ENCODE assay signal across 8 mouse cellular contexts in genomic region chr13:44502612-44503256, GRCm38 (mm10).
A peak's percentile ranks its signal among the peaks of the same experiment; 100 is the strongest.
DNase-seq lines count a peak whose midpoint lies in the region; ATAC-seq and TF ChIP-seq lines count a peak whose summit lies in the region.

No protein-coding gene starts in this region.

- no peak overlapping the region for H3K4me2 ChIP-seq in heart, embryonic 16.5 days (ENCODE audit: low read depth, low read length)
- H3K4me2 ChIP-seq in kidney, embryonic 15.5 days: no peak overlapping the region
- no peak overlapping the region for H3K4me2 ChIP-seq in hindbrain, embryonic 16.5 days (ENCODE audit: low read length)

- no peaks in the 10 kb centered on the region for H3K9me3 ChIP-seq in heart, embryonic 16.5 days (replicated peaks; ENCODE audit: control insufficient read depth, low read length)
- H3K9me3 ChIP-seq in kidney, embryonic 15.5 days (replicated peaks): no peaks in the 10 kb centered on the region
- H3K9me3 ChIP-seq in hindbrain, embryonic 16.5 days (ENCODE audit: control insufficient read depth, low read length): no peaks in the 10 kb centered on the region

- H3K36me3 ChIP-seq in heart, embryonic 16.5 days (ENCODE audit: control insufficient read depth, insufficient read depth): no peaks in the 10 kb centered on the region
- no peaks in the 10 kb centered on the region for H3K36me3 ChIP-seq in kidney, embryonic 15.5 days
- no peaks in the 10 kb centered on the region for H3K36me3 ChIP-seq in testis, adult 2 months (ENCODE audit: control insufficient read depth, insufficient read depth, low read length)
- H3K36me3 ChIP-seq in hindbrain, embryonic 16.5 days (ENCODE audit: control insufficient read depth, insufficient read depth, low read length): no peaks in the 10 kb centered on the region

- WGBS in heart, embryonic 16.5 days: 50% methylated on average over 10 of the region's 10 CpGs
- 54% methylated on average over 10 of the region's 10 CpGs for WGBS in kidney, embryonic 15.5 days
- WGBS in hindbrain, embryonic 16.5 days: 70% methylated on average over 10 of the region's 10 CpGs

- no peaks in the 10 kb centered on the region for H3K27me3 ChIP-seq in heart, embryonic 16.5 days (ENCODE audit: control insufficient read depth, insufficient read depth, low read length)
- no peaks in the 10 kb centered on the region for H3K27me3 ChIP-seq in kidney, embryonic 15.5 days
- H3K27me3 ChIP-seq in testis, adult 2 months (ENCODE audit: control insufficient read depth, insufficient read depth, low read length): no peaks in the 10 kb centered on the region
- no peaks in the 10 kb centered on the region for H3K27me3 ChIP-seq in hindbrain, embryonic 16.5 days (replicated peaks; ENCODE audit: control insufficient read depth, insufficient read depth, low read length)

- ATAC-seq in heart, embryonic 16.5 days (replicated peaks; ENCODE audit: extremely low read depth, insufficient read depth, low FRiP score): no peak
- ATAC-seq in kidney, embryonic 15.5 days (replicated peaks; ENCODE audit: low FRiP score): no peak
- no peak for ATAC-seq in hindbrain, embryonic 16.5 days

- peak overlapping the region; percentile 15; the same call in 1 of the 2 replicates for H3K9ac ChIP-seq in heart, embryonic 16.5 days (ENCODE audit: low read length)
- no peak overlapping the region for H3K9ac ChIP-seq in kidney, embryonic 15.5 days
- no peak overlapping the region for H3K9ac ChIP-seq in hindbrain, embryonic 16.5 days (ENCODE audit: low read depth, low read length)

- no peak overlapping the region for H3K4me3 ChIP-seq in heart, embryonic 16.5 days (ENCODE audit: low read length)
- H3K4me3 ChIP-seq in kidney, embryonic 15.5 days (replicated peaks): no peak overlapping the region
- no peak overlapping the region for H3K4me3 ChIP-seq in testis, adult 2 months (ENCODE audit: control insufficient read depth, low read depth, low read length)
- no peak overlapping the region for H3K4me3 ChIP-seq in hindbrain, embryonic 16.5 days (ENCODE audit: low read length)

- TF ChIP-seq CTCF in testis, adult 2 months (IDR thresholded peaks at IDR 0.05; ENCODE audit: control insufficient read depth, insufficient read depth, insufficient replicate concordance, low read depth, low read length): no peak

- peak overlapping the region; percentile 62 for H3K27ac ChIP-seq in heart, embryonic 16.5 days (ENCODE audit: low read length)
- peak overlapping the region; percentile 76 for H3K27ac ChIP-seq in kidney, embryonic 15.5 days
- H3K27ac ChIP-seq in testis, adult 2 months (ENCODE audit: control insufficient read depth, insufficient read depth, low read depth, low read length): peak overlapping the region; percentile 70; the same call in 1 of the 2 replicates
- H3K27ac ChIP-seq in hindbrain, embryonic 16.5 days (ENCODE audit: low read depth, low read length): no peak overlapping the region

- DNase-seq in heart, adult 11 months: no peak
- DNase-seq in right cerebral cortex, postnatal 10 days (ENCODE audit: low spot score in 2 of 2): peak; percentile 47 to 59
- no peak for DNase-seq in right cerebral cortex, postnatal 36 days (ENCODE audit: low spot score in 2 of 2)
- DNase-seq in thymus, postnatal 4 days: no peak

- peaks cover 19% of the 10 kb centered on the region for H3K4me1 ChIP-seq in heart, embryonic 16.5 days (ENCODE audit: control insufficient read depth, insufficient read depth, low read length)
- H3K4me1 ChIP-seq in kidney, embryonic 15.5 days: peaks cover 32% of the 10 kb centered on the region
- H3K4me1 ChIP-seq in testis, adult 2 months (ENCODE audit: control insufficient read depth, insufficient read depth, low read length): peaks cover 2% of the 10 kb centered on the region; the same call in 1 of the 2 replicates
- H3K4me1 ChIP-seq in hindbrain, embryonic 16.5 days (ENCODE audit: control insufficient read depth, insufficient read depth, low read depth, low read length): no peaks in the 10 kb centered on the region; the same call in 1 of the 2 replicates

- no peak for TF ChIP-seq POLR2A in testis, adult 2 months (IDR thresholded peaks at IDR 0.05; ENCODE audit: control insufficient read depth, low read depth, low read length)

Comparison
In these comparisons a context has a peak if more than half of its experiments do, and no peak if none do; other contexts are left out.
1. DNase-seq: peak in right cerebral cortex, postnatal 10 days (2 of 2); none in heart, adult 11 months (single experiment), right cerebral cortex, postnatal 36 days (0 of 2) and thymus, postnatal 4 days (single experiment).